Mouse (Mus musculus) forebrain, embryonic 10.5 days (tissue): ENCODE measurements at regions not wholly inside any gene's neighbourhood (a gene's known extent, or its start where the extent isn't known, plus 50 kb on each side); places are given as distances from the start of the nearest gene placed in this dataset.
A peak's percentile ranks its signal among the peaks of the same experiment; 100 is the strongest.
"Not testable (repeated sequence)": the region's sequence is repeated elsewhere in the genome, so short reads cannot be mapped to it uniquely, and the experiment has no call there.

Experiments
- DNase-seq: peaks from one replicate; pipeline ENCODE4 v3.0.0-alpha.2; 2017; ENCODE audit warnings: low spot score; ENCODE audit errors: extremely low spot score
- H3K27ac ChIP-seq: fragments of 300-500 bp; sonication (generic); 2 replicates; pipeline ENCODE4 v1.5.1; 2016; ENCODE audit warnings: mild to moderate bottlenecking
- H3K27me3 ChIP-seq: fragments of 300-500 bp; sonication (generic); 2 replicates; pipeline ENCODE4 v1.6.1; 2016; ENCODE audit warnings: mild to moderate bottlenecking; ENCODE audit not compliant: poor library complexity, severe bottlenecking
- H3K36me3 ChIP-seq: fragments of 300-500 bp; sonication (generic); replicated peaks from 2 replicates; pipeline ENCODE4 v1.6.1; 2016; ENCODE audit warnings: mild to moderate bottlenecking, moderate library complexity
- H3K4me1 ChIP-seq: fragments of 300-500 bp; sonication (generic); 2 replicates; pipeline ENCODE4 v1.6.1; 2016
- H3K4me3 ChIP-seq: fragments of 300-500 bp; sonication (generic); 2 replicates; pipeline ENCODE4 v1.5.1; 2016; ENCODE audit warnings: mild to moderate bottlenecking, moderate library complexity
- H3K9me3 ChIP-seq: fragments of 300-500 bp; sonication (generic); 2 replicates; pipeline ENCODE4 v1.6.1; 2016; ENCODE audit warnings: mild to moderate bottlenecking, moderate library complexity
- WGBS: fragments of 180-500 bp; shearing (Covaris S2); methylation state at CpG from one replicate; pipeline ENCODE4 v1.1.7; 2016; 5-methylcytosine and 5-hydroxymethylcytosine counted together

DNA sequence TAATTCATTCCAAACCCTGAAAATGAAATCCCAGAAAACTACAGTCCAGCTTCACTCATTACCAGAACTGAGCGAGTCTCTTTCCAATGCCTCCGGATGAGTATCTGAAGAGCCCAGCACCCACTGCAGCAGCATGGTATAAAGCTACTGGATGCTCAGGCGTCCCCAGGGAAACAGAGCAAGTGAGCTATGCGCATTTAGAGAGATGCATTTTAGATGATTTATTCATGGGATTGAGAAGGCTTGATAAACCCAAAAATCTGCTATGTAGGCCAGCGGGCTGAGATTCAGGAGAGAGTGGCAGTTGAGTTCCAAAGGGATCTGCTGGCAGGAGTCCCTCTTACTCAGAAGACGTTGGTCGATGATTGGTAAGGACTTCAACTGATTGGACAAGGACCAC, 93.4 kb upstream of the Shb start:
- DNase-seq = no peak
- Histone ChIP-seq H3K4me3 (no peak overlapping the region), H3K27me3 (peaks cover 18% of the 10 kb centered on the region; the same call in 1 of the 2 replicates), H3K36me3 (no peaks in the 10 kb centered on the region), H3K27ac (no peak overlapping the region), H3K4me1 (peaks cover 9% of the 10 kb centered on the region), H3K9me3 (no peaks in the 10 kb centered on the region)
- WGBS = 92% methylated on average over 7 of the region's 7 CpGs

DNA sequence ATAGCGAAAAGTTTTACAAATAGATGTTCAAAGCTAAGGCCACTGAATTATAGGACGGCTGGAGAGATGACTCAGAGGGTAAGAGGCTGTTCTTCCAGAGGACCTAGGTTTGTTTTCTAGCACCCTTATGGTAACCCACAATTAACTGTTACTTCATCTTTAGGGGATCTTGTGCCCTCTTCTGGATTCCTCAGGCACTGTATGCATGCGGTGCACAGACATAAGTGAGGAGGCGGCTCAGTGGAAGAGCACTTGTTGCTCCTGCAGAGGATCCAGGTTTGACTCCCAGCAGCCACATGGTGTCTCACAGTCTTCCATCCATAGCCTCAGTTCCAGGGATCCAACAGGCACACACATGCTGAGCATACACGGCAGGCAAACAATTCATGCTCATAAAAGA, 89.7 kb upstream of the Shb start:
- Histone ChIP-seq H3K36me3 (no peaks in the 10 kb centered on the region), H3K4me3 (no peak overlapping the region), H3K27ac (no peak overlapping the region), H3K4me1 (peaks cover 8% of the 10 kb centered on the region), H3K9me3 (no peaks in the 10 kb centered on the region), H3K27me3 (no peaks in the 10 kb centered on the region)
- no peak for DNase-seq
- 90% methylated on average over 5 of the region's 5 CpGs for WGBS

DNA sequence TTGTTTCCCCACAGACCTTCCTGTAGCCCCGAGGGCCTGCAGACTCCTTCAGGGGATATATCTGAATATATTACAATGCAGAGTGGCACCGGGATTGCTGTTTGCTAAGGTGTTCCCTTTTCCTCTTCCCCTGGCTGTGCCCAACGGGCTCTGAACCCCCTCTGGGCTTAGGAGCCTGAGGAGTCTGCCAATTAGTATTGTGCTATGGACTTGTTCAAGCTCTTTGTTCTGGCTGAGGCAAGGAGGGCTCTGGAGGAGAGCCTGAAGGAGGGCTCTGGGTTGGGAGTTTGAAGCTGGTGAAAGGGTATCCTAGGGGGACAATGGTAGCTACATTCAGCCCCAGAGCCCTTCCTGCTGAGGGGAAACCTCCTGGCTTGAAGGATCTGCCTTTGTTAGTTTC, 84.9 kb upstream of the Shb start:
- 21% methylated on average over 3 of the region's 3 CpGs for WGBS
- Histone ChIP-seq H3K9me3 (no peaks in the 10 kb centered on the region), H3K36me3 (no peaks in the 10 kb centered on the region), H3K4me3 (no peak overlapping the region), H3K27me3 (no peaks in the 10 kb centered on the region), H3K4me1 (peaks cover 15% of the 10 kb centered on the region), H3K27ac (peak overlapping the region; percentile 56)
- DNase-seq = no peak

DNA sequence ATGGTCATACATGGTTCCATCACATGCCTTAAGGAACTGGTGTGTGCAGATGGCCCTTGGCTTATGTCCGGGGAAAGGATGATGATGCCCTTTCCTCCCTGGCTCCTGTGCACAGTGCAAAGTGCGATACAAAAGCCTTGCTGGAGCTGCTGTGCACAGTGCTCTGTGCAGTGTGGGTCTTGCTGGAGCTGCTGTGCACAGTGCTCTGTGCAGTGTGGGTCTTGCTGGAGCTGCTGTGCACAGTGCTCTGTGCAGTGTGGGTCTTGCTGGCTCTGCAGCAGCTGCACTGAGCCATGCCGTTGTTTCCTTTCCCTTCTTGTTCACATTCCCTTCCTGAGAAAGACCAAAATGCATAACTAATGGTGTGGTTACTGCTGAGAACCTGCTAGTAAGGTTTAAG, 81.2 kb upstream of the Shb start:
- H3K27me3 ChIP-seq, DNase-seq, H3K27ac ChIP-seq, H3K4me3 ChIP-seq, H3K9me3 ChIP-seq, H3K36me3 ChIP-seq: not testable (repeated sequence)
- 80% methylated on average over 3 of the region's 3 CpGs for WGBS
- peaks cover 15% of the 10 kb centered on the region for H3K4me1 ChIP-seq

DNA sequence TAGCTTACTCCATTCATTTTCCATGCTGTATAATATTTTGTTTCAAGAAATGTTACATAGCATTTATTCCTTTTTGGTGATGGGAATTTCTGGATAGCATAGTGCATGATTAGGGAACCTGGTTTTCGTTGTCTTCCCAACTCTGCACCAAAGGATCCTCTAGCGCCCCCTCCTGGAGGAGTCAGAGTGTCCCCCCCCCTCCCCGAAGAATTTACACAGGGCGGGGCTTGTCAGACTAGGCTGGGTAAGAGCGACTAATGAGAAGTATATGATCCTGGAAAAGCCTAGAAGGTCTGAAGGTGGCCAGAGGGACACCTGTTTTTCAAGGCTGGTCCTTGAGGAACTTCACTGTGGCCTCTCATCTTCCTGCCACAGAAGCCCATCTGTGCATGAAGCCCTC, 79.9 kb upstream of the Shb start:
- Histone ChIP-seq H3K4me1 (peaks cover 8% of the 10 kb centered on the region), H3K36me3 (no peaks in the 10 kb centered on the region), H3K4me3 (no peak overlapping the region), H3K27ac (no peak overlapping the region), H3K9me3 (no peaks in the 10 kb centered on the region), H3K27me3 (no peaks in the 10 kb centered on the region; the same call in 1 of the 2 replicates)
- WGBS = 58% methylated on average over 5 of the region's 5 CpGs
- DNase-seq = peak; percentile 34

DNA sequence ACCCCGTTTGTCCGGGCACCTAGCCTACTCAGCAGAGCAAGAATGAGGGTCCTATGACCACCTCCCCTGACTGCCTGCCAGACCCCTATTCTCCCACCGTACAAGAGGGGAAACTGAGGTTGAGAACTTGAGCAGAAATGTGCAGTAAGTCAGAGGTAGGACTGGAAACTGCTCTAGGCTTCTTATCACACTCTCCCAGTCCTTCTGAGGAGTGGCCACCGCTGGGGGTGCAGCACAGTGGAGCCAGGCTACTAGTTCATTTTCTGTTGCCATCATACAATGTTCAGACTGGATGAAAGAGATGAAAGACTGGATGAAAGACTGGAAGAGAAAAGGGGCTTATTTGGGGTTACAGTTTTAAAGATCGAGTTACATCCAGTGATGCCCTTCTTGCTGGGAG, 78.7 kb upstream of the Shb start:
- WGBS = 85% methylated on average over 5 of the region's 5 CpGs
- Histone ChIP-seq H3K4me3 (no peak overlapping the region), H3K27ac (no peak overlapping the region), H3K9me3 (no peaks in the 10 kb centered on the region), H3K27me3 (no peaks in the 10 kb centered on the region; the same call in 1 of the 2 replicates), H3K36me3 (no peaks in the 10 kb centered on the region), H3K4me1 (no peaks in the 10 kb centered on the region; the same call in 1 of the 2 replicates)
- DNase-seq = no peak

DNA sequence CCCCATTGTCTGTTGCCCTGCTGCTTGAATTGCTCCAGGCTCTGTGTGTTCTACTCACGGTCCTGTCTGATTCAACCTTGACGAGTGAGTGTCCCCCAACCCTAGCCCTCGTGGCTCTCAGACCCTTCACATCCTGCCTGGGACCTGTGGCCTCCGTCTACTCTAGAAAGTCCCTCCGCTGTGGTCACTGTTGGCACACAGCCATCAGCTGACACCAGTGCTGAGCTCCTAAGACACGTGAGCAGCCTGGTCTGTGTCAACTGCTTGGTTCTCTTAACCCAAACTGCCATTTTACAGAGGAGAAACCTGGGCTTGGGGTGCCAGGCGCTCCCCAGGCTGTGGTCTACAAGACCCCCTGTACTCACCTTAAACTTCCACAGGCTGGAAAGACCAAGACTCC, 74.3 kb upstream of the Shb start:
- no peak for DNase-seq
- peaks cover 14% of the 10 kb centered on the region for H3K27me3 ChIP-seq
- no peak overlapping the region for H3K4me3 ChIP-seq
- H3K4me1 ChIP-seq = peaks cover 9% of the 10 kb centered on the region
- no peaks in the 10 kb centered on the region for H3K36me3 ChIP-seq
- 84% methylated on average over 7 of the region's 7 CpGs for WGBS
- H3K27ac ChIP-seq = no peak overlapping the region
- no peaks in the 10 kb centered on the region for H3K9me3 ChIP-seq

DNA sequence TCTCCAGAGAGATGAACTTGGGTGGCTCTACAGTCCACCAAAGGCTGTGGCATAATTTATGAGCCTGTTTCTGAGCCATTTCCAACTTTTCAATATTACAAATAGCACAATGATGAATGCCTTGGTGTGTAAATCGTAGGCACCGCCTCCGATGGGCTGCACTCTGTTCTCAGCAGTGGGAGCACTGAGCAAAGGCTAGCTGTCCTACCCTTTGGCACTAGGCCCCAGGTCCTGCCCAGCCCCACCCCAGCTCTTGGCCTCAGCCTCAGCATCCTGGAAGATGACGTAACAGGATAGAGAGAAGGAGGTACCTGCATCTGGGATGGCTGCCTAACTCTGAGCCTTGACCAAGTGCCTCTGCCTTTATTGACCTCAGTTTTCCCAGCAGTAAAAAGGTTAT, 73.4 kb upstream of the Shb start:
- Histone ChIP-seq H3K36me3 (no peaks in the 10 kb centered on the region), H3K9me3 (no peaks in the 10 kb centered on the region), H3K4me3 (no peak overlapping the region), H3K27ac (no peak overlapping the region), H3K4me1 (peaks cover 12% of the 10 kb centered on the region), H3K27me3 (peaks cover 14% of the 10 kb centered on the region)
- WGBS = 89% methylated on average over 4 of the region's 4 CpGs
- DNase-seq = no peak

DNA sequence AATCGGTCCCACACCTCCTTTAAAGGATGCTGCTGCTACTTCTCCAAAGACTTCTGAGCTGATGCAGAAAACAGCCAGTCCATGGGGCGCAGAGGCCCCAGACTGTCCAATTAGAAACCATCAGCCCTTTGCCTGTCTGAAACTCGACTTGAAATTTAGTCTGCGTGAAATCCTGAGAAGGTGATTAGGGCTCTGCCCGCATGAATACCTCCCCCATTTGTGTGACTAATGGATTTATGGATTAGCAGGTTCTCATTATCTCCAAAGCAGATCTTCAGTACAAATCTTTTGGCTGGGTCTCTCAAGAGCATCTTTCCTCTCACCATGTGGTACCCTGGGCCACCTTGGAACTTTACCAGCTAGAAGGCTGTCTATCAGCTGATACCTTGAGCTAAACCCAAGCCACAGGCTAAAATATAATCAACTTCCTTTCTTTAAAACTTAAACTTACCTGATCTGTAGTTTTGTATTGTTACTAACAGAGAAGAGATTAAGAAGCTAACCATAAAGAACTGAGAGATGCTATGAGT, 72.1 kb upstream of the Shb start:
- Histone ChIP-seq H3K9me3 (no peaks in the 10 kb centered on the region), H3K36me3 (no peaks in the 10 kb centered on the region), H3K27ac (no peak overlapping the region), H3K27me3 (peaks cover 14% of the 10 kb centered on the region), H3K4me3 (no peak overlapping the region), H3K4me1 (peaks cover 16% of the 10 kb centered on the region)
- no peak for DNase-seq
- WGBS = 38% methylated on average over 5 of the region's 5 CpGs

DNA sequence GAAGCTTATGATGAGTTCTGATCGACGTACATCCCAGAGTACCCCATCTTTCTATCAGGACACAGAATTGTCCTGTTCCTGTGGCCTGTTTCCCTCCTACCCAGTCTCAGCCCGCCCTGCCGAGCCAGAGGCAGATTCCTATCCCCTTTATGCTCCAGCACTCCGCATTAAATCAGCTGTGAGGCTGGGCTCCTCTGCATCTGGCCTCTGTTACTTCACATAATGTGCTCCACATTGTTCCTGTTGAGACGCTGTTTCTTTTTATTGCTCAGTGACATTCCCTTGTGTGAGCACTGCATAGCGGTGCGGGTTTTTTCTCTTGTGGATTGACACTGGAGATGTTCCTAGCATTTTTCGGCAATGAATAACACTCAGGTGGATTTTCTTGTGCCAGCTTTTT, 68.2 kb upstream of the Shb start:
- Histone ChIP-seq H3K27ac (no peak overlapping the region), H3K4me1 (peaks cover 16% of the 10 kb centered on the region), H3K36me3 (no peaks in the 10 kb centered on the region), H3K9me3 (no peaks in the 10 kb centered on the region), H3K4me3 (no peak overlapping the region), H3K27me3 (peaks cover 17% of the 10 kb centered on the region)
- WGBS = 52% methylated on average over 9 of the region's 9 CpGs
- DNase-seq = no peak

DNA sequence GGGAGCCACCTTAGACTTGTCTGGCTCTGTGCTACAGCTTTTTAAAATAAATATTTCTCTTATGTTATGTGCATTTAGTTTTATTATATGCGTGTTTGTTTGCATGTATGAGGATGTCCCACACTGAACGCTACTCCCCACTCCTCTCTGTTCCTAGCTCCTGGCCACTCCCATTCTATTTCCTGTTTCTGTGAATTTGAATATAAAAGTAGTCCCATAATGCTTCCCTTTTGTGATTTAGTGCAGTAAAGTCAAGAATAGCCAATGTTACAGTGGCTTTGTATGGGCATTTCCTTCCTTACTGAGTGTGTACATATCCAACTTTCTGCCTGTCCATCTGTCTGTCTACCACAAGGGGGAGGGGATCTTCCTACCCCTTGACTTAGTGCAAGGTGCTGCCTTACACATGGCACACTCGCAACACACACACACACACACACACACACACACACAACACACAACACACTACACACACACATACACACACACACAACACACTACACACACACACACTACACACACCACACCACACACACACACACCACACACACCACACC, 61.2 kb upstream of the Shb start:
- Histone ChIP-seq H3K27ac (no peak overlapping the region), H3K4me1 (peaks cover 34% of the 10 kb centered on the region), H3K27me3 (peaks cover 42% of the 10 kb centered on the region), H3K36me3 (no peaks in the 10 kb centered on the region), H3K9me3 (no peaks in the 10 kb centered on the region), H3K4me3 (no peak overlapping the region)
- 87% methylated on average over 3 of the region's 3 CpGs for WGBS
- DNase-seq = no peak

DNA sequence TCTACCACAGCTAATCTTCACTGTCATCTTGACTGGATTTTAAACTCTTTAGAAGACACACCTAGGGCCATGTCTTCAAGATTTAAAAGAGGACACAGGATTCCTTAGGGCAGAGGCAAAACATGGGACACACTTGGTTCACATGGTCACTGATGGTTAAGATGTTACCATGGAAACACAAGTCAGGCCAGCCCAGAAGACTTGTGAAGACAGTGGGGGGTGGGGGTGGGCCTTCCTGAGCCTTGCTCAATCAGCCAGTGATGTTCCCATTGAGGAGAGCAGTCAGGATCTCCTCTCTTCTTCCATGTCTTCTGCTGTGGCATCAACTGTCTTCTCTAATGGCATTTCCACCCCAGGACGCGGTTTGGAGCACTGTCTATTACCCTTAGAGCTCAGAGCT, 60.5 kb upstream of the Shb start:
- no peaks in the 10 kb centered on the region for H3K36me3 ChIP-seq
- 57% methylated on average over 2 of the region's 2 CpGs for WGBS
- H3K27me3 ChIP-seq = peaks cover 50% of the 10 kb centered on the region
- DNase-seq = no peak
- no peaks in the 10 kb centered on the region for H3K9me3 ChIP-seq
- no peak overlapping the region for H3K4me3 ChIP-seq
- peaks cover 34% of the 10 kb centered on the region for H3K4me1 ChIP-seq
- no peak overlapping the region for H3K27ac ChIP-seq

DNA sequence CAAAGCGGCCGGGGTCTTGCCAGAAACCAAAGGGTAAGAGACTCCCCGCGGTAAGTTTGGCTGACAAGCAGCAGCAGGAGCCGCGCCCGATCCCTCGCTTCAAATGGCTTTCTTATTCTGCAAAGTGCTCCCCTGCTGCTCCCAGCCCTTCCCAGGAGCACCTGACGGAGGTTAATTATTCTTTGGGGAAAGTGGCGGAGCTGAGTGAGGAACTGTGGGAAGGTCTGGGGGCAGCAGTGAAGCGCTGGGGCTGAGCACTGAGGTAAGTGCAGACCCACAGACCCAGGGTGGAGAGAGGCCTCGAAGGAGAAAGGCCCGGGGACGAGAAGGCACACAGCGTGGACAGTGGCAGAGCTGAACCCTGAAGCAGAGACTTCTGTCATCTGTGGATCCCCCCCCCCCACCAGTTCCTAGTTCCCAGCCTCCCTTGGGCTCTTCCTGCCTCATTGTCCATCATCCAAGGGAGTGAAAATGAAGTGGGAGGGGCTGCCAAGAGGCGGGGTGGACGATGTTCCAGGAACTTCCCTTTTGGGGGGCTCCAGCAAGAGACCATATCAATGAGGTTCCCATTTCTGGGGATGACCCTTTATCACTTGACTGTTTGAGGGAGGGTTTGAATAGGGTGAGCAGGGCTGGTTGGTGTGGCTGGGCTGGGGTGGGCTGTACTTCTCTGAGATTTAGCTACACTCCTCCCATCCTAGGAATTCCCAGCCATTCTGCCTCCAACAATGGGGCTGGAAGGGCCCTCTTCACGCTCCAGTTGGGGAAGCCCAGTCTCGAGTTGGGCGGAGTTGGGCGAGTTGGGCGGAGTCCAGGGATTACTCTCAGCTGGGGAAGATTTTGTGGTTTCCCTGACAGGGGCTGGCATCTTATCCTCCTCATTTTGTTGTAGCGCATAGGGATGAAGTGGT, 59.4 kb upstream of the Shb start:
- peak; percentile 61 for DNase-seq
- peak overlapping the region; percentile 47 for H3K4me3 ChIP-seq
- WGBS = 2% methylated on average over 23 of the region's 23 CpGs
- H3K27me3 ChIP-seq = peaks cover 60% of the 10 kb centered on the region
- peak overlapping the region; percentile 81 for H3K27ac ChIP-seq
- H3K9me3 ChIP-seq = no peaks in the 10 kb centered on the region
- no peaks in the 10 kb centered on the region for H3K36me3 ChIP-seq
- H3K4me1 ChIP-seq = peaks cover 34% of the 10 kb centered on the region
